Mouse (Mus musculus) liver, embryonic 14 days (tissue): ENCODE data around the gene Arhgap8. TPM values are rescaled to one million over a fixed set of nuclear protein-coding genes. Genes with fewer than 3 reads are reported as not detected.

Experiments
- polyA plus RNA-seq: library from polyadenylated mRNA; depleted of rRNA; stranded (reverse); fragments of >200 nt; gene quantifications from 2 replicates; pipeline ENCODE4 v1.2.3, GENCODE M21; 2012; rRNA removed

Arhgap8 gene
- 0.33 and 0.46 TPM in 2 replicates for polyA plus RNA-seq

DNA sequence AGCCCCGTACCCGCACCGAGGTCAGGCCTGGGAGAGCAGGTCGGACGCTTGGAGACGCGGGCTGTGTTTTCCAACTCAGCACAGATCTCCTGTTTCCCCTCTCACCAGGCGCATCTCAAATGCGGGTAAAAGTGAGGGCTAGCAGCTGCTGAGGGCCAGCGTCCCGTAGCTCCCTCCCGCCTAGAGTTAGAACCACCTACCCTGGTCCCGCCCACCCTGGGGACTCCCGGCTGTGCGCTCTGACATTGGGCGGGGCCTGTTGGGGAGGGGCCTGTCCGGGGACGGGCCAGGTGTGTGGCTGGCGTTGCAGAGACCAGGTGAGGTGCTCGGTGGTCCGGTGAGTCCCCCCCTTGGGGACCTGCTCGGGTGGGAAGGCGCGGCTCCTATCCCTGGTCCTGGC is at the start of gene Arhgap8:
Arhgap8 (plus strand) TSS at position 262 of the 400 bp plus-strand sequence.

Other genes with a start within 250 kb of the Arhgap8 start
- 0.40 and 0.53 TPM in 2 replicates for gene Rtl6, start 162.2 kb upstream of the Arhgap8 start, polyA plus RNA-seq
- gene Prr5, start 50.4 kb upstream of the Arhgap8 start, polyA plus RNA-seq = 4.7 and 5.1 TPM in 2 replicates
- gene Phf21b, start 136.0 kb downstream of the Arhgap8 start, polyA plus RNA-seq = 0.28 and 0.39 TPM in 2 replicates
- 0.42 and 0.55 TPM in 2 replicates for gene Gm29666, start 200.0 kb downstream of the Arhgap8 start, polyA plus RNA-seq
- gene Nup50, start 203.4 kb downstream of the Arhgap8 start, polyA plus RNA-seq = 11.1 and 13.7 TPM in 2 replicates